Mouse (Mus musculus) retina, embryonic 14.5 days (tissue): ENCODE data around the gene Ptgis.
A peak's percentile ranks its signal among the peaks of the same experiment; 100 is the strongest.
"Not testable (repeated sequence)": the region's sequence is repeated elsewhere in the genome, so short reads cannot be mapped to it uniquely, and the experiment has no call there.

Experiments
- DNase-seq: peaks from one replicate; pipeline ENCODE4 v3.0.0-alpha.2; 2015; ENCODE audit warnings: low spot score

The Ptgis gene

DNA sequence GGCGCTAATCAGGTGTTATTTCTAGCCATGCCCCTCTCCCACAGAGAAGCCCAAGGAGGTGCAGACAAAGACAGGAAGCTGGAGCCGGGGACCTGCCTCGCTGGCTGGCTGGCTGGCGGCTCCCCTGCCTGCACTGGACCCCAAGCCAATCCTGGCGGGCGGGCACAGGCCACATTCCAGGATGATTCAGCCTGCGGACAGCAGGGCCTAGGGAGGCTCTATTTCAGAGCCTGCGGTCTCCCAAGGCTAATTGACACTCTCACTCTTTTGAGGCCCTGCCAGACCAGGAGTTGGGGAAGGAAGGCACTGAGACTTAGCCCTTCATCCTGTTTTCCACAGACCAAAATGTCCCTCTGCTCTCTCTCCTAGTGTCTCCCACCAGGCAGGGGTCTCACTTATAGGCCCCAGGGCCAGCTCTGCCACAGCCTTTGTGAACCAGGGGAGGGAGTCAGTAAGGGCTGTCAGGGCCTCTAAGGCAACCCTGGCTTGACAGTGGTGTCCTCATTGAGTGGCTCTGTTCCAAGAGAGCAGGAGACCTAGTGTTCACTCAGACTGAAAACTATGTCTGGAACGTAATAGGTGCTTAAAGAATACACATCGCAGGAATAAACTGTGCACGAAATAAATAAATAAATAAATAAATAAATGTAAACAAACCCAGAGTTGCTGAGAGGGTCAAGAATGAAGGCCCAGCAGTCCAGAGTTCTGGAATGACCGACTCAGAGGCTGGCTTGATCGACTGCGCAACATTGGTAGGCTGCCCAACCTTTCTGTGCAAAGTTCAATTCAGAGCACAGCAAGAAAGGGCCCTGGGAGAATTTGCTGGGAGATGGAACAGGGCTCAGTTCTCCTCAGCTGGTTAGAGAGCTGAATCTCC lies 8.0 kb downstream of the Ptgis start:
- no peak for DNase-seq

DNA sequence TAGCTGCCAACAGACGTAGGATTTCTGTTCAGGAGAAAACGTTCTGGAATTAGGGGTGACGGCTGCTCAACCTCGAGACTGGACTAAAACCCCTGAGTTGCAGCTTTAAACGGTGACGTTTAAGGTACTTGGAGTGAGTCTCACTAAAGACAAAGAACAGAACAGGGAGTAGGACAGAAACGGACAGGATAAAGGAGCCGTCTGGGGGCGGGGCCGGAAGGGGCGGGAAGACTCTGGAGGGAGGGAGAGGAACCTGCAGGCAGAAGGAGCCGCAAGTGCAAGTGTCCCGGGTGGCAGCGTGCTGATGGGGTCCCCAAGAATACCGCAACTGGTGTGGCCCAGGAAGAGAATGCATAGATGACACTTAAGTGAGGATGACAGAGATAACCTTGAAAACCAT lies 9.8 kb downstream of the Ptgis start:
- DNase-seq: no peak

DNA sequence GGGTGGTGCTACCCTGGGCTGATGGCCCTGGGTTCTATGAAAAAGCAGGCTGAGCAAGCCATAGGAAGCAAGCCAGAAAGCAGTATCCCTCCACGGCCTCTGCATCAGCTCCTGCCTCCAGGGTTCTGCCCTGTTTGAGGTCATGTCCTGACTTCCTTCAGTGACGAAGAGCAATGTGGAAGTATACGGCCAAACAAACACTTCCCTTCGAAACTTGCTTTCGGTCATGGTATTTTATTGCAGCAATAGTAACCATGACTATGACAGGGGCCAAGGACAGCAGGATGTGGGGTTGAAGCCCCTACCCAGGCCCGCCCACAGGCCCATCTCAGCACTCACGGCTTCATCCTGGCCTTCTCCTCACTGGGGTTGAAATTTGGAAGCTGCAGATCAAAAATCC lies 15.5 kb downstream of the Ptgis start:
- no peak for DNase-seq

DNA sequence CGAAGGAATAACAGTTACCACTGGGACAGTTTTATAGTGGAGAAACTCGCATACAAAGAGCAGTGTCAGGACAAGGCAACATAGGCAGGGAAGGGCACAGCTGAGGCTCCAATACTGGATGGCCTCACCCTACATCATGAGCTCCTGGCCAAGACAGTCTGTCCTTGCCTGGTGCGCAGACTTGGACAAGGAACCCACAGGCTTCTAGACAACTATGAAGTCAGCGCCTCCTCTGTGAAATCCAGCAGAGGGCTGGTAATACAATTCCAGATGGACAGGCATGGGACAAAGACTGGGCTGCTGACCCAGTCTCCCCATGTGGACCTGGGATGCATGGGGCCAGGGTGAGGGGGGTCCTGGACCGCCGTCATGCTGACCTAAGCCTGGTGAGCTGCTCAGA lies 16.2 kb downstream of the Ptgis start:
- DNase-seq: no peak

DNA sequence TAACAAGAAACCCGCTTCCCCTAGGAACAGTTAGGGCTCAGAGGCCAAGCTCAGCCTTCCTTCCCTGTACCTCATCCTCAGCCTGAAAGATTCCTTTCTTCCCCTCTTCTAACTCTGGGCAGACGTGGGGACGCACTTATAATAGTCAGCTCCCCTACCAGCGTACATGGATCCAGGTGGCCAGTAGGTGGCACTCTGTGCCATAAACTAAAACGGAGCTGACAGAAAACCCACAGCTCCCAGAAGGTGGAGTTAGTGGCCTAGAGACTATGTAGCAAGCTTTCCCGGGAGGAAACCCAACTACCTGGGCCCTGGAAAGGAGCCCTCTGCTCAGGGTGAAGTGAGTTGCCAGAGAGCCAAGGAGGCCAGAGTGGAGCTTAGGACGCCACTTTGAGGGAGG lies 18.3 kb downstream of the Ptgis start:
- DNase-seq: peak; percentile 89

DNA sequence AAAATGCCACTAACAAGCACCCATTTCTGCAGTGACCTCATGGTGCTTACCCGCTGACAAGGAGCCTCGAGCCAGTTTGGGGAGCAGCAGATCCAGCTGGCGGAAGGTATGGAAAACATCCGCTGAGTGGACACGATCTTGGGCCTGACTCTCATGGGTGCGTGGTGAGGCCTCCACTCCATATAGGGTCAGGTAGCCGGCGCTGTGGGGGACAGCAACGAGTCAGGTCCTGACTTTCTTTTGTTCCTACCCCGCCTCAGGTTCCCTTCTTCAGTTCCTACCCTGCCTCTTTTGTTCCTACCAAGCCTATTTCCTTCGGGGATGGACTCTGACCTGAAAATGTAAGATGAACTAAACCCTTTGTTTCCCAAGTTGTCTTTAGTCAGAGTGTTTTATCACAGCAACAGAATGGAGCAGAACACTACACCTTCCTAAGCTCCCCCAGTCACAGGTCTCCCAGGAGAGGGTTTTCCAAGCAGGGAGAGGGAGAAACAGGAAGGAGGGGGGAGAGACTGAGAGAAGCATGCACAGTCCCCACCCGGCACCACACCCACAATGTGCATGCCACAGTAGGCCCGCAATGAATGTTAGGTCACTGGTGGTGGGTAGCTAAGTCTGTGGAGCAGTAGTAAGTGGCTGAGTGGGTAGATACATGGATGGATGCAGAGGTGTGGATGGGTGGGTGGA lies 19.1 kb downstream of the Ptgis start:
- DNase-seq: no peak

DNA sequence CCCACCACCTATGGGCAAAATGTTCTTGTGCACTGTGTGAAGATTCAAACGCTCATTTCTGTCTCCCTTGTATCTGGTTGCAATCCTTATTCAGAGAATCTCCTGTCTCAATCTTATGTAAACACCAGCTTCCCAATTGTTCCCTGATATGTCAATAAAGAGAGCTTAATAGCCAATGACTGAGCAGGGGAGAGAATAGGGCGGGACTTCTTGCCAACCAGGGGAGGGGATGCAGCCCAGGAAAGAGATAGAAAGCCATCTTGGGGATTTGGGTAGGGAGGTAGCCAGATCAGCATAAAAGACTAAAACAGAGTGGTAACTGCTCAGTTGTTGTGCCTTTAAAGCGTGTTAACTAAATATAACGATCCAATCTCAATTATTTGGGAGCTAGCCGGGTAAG lies 19.7 kb downstream of the Ptgis start:
- no peak for DNase-seq

DNA sequence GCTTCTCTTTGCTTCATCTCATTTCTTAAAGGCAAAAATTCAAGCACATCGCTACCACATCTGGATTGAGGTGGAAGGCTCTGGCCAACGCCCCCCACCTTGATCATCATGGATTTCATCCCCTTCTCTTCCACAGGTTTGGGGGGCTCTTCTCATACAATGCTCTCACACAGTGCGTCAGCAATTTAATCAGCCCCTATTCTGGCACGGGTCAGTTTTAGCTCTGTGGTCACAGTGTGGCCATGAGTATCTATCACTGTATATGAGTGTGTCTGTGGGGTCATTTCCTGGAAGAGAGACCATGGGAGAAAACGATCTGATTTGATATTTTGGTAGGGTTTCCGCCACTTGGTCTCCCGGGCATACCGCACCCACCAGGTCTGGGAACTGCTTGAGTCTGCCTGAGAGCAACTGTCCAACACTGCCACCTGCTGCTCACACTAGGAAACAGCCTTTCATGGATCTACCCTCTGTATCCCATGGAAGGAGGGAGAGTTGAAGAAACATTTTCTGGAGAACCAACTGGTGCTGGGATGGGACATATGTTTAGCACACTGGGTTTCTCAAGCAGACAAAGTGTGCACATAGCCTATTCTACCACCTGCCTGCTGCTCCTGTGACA lies 21.1 kb downstream of the Ptgis start:
- peak; percentile 95 for DNase-seq

DNA sequence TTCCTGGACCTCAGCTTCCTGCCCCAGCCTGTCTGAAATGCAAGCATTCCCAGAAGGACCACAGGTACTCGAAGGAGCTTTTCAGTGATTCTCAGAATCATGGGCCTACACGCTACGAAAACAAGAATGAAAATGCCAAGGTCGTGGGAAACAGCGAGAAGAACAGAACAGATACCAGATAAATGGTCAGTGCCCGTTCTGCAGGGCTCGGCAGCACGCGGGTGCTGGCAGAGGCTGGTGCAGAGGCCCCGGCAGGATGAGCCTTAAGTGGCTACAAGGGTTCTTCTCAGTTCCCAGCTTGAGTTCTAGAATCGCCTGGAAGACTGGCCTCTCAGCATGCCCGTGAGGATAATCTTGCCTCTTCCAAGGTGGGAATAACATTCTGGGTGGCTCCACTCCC lies 26.7 kb downstream of the Ptgis start:
- no peak for DNase-seq

DNA sequence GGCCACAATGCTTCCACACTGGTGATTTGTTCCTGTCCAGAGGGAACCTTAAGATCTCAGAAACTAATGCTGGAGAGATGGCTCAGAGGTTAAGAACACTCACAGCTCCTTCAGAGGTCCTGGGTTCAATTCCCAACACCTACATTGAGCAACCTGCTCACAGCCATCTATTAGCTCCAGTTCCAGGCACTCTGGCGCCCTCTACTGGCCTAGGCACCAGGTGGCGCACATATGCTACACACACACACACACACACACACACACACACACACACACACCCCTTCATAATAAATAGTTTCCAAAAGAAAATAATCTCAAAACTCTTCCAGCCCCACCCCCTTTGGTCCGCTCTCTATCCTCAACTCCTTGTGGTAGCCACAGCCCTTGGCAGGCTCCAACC lies 27.3 kb downstream of the Ptgis start:
- DNase-seq: no peak

DNA sequence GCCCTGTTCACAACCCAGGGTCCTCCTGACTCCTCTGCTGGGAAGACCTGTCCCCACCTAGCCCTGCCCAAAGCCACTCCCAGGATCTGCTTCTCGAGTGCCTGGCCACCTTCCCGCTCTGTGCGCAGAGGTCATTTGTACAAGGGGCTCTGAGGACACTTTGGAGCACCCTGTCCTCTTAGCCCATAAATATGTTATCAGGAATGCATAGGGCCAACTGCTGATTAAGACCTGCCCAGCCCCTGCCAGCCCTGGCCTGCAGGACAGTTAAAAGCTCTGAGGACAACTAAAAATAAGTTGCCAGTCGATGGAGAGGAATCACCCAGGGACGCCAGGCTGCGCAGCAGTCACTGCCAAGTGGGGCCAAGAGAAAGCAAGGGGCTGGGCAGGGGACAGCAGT lies 27.9 kb downstream of the Ptgis start:
- DNase-seq: no peak

DNA sequence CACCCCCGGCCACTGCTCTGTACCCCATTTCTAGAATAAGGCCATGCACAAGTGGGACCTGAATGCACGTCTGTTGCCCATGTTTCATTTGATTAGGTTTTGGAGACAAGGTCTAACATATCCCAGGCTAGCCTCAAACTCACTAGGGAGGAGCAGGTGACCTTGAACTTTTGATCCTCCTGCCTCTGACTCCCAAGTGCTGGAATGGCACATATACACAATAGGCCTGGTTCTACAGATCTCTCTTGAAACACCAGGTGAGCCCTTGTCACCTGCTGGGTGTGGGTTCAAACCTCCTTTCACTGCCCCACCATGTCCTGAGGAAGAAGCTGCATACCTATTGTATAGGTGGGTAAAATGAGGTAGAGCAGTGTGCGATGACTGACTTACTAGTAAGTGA lies 28.3 kb downstream of the Ptgis start:
- no peak for DNase-seq

DNA sequence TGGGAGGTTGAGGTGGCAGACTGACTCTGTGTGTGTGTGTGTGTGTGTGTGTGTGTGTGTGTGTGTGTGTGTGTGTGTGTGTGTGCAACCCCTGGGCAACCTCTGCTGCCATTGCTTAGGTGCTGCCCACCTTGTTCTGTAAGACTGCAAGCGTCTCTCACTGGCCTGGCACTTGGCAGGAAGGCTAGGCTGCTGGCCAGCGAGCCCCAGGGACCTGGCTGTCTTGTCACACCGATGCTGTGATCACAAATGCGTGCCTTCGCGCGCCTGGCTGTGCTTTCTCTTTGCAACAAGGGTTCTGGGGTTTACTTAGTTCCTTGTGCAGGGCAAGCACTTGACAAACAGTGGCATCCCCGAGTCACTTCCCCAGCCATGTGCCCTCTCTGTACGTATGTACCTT lies 30.5 kb downstream of the Ptgis start:
- no peak for DNase-seq

DNA sequence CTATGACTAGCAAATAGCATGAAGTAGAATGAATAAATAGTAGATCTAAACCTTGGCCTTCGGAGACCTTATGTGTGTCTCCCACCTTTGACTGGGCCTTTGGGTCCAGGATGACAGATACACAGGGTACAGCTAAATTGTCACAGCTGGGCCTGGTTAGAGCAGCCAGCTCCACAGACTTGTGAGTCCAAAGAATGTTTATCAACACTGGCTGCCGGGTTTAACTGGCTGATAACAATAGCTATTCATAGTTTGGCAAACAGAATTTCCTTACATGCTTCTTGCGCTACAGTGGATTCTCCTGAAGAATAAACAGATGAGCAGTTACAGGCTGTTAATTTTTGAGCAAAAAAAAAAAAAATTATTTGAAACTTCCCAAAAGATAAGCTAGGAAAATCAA lies 31.4 kb downstream of the Ptgis start:
- no peak for DNase-seq

DNA sequence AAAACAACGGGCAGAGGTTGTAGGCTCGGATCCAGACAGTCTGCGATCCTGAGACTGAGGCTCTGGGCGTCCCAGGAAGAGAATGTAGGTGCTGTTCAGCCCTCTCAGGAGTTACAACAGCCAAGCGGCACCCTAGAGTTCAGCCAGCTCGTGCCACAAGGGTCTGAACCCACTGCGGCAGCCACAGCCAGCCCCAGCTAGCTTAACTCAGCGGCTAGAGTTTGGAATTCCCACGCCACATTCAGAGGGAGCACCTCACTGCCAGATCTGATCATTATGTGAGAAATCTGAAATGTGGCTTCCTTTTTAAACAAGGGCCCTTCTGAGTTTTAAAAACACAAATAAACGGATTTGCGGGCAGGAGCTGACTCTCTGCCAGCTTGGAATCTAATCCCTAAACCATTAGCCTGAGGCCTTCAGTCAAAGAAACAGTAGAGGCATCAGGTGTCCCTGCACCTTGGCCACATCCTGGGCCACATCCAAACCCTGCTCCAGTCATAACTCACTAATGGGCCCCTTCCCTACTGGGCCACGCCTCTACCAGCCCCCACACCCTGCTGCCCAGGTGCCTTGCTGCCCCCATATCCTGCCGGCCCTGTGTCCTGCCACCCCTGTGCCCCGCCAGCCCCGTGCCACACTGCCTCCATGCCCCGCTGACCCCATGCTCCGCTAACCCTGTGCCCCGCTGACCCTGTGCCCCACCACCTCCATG lies 34.3 kb downstream of the Ptgis start:
- DNase-seq: no peak

DNA sequence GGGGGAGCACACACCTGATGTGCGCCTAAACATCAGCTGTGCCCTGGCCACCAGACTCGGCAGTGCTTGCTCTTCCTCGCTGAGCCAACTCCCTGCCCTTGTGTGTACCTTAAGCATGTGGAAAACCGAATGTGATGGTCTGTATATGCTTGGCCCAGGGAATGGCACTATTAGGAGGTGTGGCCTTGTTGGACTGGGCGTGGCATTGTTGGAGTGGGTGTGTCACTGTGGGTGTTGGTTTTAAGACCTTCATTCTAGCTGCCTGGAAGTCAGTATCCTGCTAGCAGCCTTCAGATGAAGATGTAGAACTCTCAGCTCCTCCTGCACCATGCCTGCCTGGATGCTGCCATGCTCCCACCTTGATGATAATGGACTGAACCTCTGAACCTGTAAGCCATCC lies 35.7 kb downstream of the Ptgis start:
- not testable (repeated sequence) for DNase-seq

DNA sequence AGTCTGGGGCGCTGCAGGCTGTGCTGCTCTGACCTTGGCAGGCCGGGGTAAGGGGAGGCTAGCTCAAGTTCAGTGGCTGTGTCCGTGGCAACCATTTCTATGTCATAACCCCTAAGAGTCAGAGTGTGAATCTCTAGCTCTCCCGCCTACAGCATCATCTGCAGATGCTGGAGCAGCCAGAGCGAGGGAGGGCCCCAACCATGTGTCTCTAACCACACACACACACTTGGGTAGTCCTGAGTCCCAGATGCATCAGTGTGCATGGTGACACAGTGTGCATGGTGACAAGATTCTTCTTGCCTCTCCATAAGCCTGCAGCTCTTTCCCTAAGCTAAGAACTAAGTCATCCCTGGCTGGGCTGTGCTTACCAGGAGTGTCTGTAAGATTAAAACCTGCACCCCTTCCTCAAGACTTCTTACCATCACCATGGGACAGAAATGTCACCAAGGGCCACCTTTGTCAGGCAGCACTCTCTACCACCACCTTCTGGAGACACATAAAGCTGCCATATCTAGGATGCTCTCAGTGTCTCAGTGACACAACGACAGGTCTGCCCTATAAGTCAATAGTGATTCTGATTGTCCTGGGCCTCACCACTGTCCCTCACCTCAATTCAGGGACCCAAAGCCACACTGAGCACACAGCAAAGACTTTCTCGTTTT lies 36.8 kb downstream of the Ptgis start:
- peak; percentile 47 for DNase-seq

DNA sequence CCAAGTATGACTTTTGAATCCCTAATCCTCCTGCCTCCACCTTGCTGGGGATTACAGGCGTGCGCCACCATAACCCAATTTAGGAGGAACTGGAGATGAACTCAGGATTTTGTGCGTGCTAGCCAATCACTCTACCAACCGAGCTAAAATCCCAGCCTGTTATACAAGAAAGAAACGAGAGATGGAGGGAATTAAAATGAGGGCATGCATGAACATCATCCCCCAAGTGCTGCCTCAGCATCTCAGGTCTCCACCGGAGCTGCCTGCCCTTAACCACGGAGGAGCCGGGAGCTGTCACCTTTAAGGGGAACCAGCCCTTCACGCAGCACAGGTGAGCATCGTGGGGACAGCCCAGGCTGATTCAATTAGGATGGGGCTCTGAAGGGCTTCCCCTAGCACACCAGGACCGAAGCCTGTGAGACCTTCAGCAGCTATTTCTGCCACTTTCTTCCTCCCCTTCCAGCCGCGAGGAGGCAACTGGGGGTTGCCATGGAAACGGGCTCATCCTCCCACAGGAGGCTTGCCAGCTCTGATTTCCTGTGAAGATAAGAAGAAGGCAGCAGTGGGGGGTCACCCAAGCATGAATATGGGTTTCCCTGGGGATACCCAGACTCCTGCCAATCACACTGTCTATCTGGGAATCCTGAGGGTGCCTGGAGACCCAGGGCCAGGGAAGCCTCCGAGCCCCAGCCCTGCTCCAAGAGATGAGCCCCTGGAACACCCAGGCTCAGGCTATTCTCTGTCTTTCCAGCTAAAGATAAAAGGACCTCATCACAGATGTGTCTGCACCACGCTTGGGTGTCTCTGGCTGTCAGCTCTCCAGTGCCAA lies 38.7 kb downstream of the Ptgis start:
- DNase-seq: peak; percentile 75

DNA sequence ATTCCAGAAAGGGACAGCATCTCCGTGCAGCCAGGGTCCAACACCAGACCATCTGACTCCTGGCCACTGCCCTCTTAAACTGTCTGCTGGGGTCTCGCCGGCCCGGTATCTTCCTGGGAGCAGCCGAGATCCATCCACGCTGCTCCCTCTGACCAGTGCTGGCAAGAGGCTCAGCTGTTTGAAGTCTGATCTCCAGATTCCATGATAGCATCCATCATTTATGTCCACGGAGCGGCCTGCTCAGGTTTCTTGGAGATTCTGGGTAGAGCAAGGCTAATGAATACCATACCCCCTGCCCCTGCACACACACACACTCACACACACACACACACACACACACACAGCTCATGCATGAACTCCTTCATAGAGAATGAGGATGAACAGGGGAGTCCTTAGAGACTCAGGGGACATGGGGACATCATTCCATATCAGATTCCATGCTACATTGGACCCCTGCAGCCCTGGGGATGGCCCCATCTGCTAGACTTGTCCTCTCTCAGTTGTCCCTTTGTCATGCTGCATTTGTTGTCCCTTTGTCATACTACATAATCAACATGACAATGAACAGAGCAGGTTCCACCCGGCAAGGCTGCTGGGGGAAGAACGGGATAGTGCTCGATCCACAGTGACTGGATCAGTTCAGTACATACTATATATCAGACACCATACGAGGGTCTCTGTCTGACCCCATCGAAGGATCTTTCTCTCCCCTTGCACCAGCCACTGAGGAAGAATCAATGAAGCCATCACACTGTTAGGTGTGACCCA lies 41.6 kb downstream of the Ptgis start:
- no peak for DNase-seq

DNA sequence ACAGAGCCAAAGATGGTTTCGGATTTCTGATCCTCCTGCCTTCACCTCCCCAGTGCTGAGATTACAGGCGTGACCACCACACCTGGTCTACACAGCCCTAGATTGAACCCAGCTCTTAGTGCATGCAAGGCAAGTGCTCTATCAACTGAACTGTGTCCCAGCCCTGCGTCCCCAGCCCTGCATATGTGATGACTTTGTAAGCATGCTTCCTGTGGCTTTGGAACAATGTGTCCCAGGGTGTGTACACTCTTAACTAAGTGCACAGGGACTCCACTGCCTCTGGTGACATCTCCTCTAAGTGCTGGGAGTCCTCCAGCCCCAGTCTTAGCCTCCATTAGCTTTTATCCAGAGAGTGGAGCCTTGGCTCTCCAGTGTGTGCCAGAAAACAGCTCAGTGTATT lies 47.0 kb downstream of the Ptgis start:
- DNase-seq: no peak

DNA sequence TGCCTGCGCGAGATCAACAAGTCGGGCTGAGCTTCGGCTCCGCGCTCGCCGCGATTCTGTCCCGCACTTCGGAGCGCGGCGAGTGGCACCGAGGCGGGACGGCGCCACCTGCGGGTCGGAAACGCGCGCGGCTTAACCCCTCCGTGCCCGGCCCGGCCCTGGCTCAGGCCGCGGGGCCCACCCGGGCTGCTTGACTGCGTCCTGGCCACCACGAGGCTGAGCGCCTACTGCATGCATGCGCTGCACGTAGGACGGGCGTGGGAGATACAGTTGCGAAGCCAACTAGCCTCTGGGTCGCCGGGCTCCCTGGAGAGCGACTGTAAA lies 50.4 kb downstream of the Ptgis start, which contains the start of gene Kcnb1:
Gene Kcnb1, minus strand, starts transcription at position 80 of the 324 bp plus-strand sequence.
- peak; percentile 78 for DNase-seq
